Mouse (Mus musculus) gastrocnemius, postnatal 14 days (tissue): ENCODE data around the gene Lad1. TPM values are rescaled to one million over a fixed set of nuclear protein-coding genes. Genes with fewer than 3 reads are reported as not detected.

ENCODE experiments used
- DNase-seq: peaks from one replicate; pipeline ENCODE4 v3.0.0; 2021; ENCODE audit warnings: mixed read lengths
- intact Hi-C: fragments of 180-260 bp; cut with DNase I; formaldehyde crosslinking; loops from one replicate; pipeline ENCODE4 v1.15.1; 2025; ENCODE audit warnings: low total_unique reads
- total RNA-seq, 2 experiments: library from RNA; stranded (reverse); gene quantifications; 2 replicates each; pipeline ENCODE4 v1.2.3; 2021

Gene Lad1
- total RNA-seq, 2 experiments from 2014 or later, result 0.16 to 0.22 TPM

DNA sequence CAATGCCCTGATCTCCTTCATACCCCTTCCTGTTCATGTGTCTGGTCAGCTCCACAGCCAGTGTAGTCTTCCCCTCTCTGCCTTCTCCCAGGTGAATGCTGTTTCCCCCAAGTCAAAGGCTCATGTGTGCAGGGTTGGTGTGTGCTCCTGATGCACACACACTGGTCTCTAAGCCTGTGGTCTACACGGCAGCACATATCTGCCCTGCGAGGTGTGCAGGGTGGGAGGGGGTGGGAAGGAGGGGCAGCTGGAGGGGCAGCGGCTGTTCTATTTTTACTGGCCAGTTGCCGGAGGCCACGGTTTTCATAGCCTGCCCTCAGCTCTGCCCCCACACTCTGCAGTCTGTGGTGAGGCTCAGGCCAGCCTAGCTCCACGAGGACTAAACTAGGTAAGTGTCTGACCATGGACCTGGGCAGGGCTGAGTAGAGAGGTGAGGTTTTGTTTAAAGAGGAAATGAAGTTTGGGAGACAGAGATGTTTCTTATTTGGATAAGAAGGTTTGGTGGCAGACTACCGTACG lies 19.2 kb upstream of the Lad1 start:
- DNase-seq, result no peak
- intact Hi-C loops, result no loop called here

DNA sequence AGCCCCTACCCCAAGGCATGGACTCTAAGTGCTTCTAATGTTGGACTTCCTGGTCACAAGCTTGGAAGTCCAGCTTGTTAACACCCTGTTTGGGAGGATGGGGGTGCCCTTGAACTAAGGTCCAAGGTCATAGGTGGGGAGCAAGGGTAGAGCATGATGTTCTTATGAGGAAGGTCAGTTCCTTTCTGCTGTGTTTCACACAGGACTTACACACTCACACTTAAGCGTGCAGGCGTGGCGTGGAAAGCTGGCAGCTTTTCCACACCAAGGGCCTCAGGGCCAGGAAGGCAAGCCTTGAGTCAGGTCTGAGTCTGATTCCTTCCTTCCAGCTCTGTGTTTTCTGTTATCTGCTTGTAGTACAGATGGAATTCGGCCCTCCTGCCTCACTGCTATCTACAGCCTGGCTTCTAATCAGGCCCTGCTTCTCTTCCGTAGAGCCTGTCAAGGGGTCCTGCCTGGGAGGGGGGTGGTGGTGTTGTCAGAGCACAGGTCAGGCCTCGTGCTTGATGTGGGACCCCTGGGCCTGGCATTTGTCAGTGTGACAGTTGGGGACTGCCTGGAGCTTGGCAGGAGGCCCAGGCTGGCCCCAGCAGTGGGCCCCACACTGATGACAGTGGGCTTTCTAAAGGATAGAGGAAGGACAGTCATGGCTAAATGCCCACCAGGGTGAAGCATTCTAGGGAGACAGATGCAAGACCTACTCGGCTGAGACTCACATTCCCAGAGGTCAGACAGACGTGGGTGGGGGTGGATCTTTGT lies 18.0 kb upstream of the Lad1 start:
- intact Hi-C loops, result no loop called here

DNA sequence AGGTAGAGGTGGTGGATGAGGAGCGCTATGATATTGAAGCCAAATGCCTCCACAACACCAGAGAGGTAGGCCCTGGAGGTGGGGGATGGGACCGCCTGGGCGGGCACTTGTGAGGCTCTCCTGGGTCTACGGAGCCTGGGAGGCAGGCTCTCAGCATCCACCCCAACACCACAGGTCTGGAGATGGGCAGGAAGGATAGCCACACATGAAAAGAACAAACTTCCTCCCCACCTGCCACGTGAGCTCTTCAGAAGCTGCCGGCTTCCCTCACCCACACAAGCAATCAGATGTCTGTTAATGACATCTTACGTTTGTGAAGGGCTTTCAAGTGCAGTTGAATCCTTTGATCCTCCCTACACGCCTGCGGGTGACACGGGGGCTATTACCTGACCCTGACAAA lies 10.9 kb upstream of the Lad1 start:
- no peak for DNase-seq
- intact Hi-C loops, result no loop called here

More for the DNA sequence above, 18.0 kb upstream of the Lad1 start:
- no peak for DNase-seq

DNA sequence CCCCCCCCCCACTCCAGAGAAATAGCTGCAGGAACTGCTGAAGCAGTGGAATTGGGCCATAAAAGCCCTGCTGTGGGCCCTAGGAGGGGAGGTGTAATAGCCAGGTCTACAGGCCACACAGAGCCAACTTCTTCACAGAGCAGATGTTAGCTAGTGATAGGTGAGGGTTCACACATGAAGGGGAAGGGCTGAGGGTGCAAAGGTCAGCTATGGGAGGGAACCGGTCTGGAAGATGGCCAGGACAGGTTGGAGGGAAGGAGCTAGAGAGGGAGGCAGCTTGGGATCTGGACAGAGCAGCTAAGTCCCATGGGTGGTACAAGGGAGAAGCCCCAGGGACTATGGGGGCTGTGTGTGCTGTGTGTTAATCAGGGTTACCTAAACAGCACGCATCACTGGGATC lies 8.2 kb upstream of the Lad1 start:
- intact Hi-C loops, result no loop called here
- DNase-seq, result no peak

DNA sequence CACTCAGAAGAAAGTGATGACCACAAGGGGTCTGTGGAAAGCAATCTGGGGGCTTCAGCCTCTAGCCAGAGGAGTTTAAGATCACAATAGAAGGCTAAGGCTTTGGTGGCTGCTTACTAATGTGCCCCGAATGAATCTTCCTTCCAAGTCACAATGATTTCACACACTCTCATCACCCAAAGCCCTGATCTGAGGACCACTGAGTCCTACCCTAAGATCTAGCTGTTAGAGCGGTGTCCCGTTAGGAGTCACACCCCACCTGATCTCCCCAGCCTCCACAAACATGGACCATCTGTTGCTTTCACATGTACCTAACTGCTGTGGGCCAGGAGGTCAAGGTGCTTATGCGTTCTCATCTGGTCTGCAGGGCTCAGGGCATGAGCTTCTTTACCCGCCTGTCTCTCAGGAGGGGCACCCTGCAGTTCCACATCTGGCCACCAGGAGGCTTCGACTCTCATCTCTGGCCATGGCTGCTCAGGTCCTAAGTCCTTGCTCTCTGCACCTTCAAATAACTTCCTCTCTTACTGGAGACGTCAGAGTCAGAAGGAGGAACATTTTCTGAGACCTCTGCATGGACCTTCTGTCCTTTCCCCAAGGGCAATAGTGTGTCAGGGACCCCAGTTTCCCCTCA lies 7.3 kb upstream of the Lad1 start:
- DNase-seq, result peak; percentile 78
- intact Hi-C loops, result no loop called here

DNA sequence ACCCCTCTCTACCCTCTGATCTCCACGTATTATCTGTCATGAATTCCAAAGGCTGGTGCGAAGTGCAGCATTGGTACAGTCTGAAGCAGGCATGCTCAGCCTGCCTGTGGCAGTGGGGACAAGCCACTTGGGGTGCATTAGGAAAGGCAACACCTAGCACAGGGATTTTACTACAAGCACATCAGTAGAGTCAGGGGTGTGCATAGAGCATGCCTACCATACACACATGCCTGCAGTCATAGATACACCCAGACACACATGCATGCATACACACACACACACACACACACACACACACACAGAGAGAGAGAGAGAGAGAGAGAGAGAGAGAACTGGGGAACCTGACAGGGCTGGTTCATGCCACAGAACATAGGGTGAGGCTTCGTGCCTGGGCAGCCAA lies 6.2 kb upstream of the Lad1 start:
- intact Hi-C loops, result no loop called here
- DNase-seq, result no peak

DNA sequence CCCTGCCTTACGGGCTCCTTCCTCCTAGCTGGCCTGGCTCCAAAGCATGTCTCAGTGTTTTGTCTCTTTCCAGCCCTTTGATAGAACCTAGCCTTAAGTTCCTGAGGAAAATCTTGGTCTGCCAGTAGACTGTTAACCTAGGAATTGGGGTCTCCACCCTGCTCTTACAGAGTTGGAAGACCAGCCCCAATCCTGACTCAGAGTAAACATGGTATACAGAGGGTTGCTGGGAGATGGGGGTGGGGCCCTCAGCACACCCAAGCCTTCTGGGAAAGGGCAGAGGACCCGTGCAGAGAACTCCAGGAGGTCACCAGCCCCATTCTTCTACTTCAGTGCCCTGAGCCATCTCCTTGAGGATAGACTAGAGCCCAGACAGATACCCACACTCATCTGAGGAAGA lies 5.8 kb upstream of the Lad1 start:
- intact Hi-C loops, result no loop called here

DNA sequence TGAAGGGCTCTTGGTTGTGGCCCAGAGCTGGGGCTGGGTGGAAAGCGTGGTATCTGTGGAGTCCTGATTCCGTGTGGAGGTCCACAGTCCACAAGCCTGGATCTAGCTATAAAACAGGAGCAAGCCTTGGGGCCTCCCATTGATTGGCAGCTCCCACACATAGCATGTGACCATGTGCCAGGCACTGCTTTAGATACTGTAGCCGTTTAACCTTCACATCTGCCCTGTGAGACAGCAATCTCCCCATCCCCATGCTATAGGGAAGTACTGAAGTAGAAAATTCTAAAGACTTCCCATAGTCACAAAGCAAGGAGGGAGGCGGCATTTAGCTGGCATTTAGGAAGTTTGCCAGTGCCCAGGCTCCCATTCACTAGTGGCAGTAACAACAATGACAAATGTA lies 5.3 kb upstream of the Lad1 start:
- no peak for DNase-seq
- intact Hi-C loops, result no loop called here

More for the DNA sequence above, 5.8 kb upstream of the Lad1 start:
- no peak for DNase-seq

DNA sequence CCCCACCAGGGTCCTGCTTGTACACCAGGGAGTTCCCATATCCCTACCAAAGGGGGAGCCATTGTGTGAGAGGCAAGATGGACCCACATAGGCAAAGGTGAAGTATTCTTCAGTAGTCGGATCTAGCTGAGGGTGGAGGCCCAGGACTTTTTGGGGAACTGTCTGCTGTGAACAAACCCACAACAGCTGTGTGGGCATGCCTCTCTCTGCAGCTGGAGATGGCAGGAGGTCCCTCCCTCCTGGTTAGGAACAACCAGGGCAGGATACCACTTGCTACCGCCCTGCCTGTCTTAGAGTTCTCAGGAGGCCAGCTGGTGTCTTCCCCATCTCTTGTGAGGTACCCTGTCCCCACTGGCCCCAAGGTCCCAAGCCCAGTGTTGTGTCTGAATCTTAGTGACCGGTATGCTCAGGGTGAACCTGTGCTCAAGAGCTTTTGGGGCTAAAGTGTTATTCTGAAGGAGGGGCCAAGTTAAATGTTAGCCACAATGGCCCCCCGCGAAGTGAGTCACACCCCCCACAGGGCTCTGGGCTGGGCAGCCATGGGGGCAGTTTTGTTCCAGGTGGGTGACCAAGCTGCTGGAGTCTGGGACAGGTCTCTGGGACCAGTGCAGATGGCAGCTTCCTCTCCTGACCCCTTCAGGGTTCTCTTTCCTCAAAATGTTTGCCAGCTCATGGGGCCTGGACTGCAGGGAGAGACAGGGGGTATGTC lies 4.6 kb upstream of the Lad1 start:
- intact Hi-C loops, result no loop called here
- DNase-seq, result no peak

DNA sequence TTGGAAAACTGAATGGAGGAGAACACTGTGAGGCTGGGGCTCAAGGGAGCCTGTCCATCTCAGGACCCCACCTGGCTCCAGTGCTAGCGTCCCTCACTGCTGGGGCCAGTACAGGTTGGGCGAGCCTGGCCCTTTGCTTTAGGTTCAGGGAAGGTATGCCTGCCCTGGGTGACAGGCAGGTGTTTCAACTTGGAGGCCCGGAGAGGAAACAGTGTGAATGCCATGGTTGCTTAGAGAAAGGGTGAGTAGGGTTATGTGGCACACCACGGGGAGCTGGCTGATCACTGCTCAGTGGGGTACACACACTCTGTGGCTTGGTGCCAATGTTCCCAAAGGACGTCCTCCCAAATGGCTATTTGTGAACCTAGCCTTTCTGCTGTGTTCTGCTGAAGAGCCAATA lies 3.9 kb upstream of the Lad1 start:
- intact Hi-C loops, result no loop called here
- DNase-seq, result no peak

DNA sequence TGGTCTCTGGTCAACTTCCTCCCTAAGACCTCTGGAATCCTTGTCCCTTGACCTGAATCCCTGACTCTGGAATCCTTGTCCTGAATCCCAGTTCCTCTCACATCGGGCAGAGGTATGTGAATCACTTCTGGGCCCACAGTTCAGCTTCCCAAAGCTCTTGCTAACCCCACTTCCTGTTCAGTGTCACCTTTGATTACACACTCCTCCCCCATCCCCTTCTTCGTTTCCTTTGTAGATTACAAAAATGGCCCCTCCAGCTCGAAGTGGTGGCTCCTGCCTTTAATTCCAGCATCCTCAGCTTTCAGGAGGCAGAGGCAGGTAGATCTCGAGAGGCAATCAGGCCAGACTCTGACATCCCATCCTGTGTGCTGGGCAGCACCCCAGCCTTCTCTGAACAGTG lies 803 bp upstream of the Lad1 start:
- no peak for DNase-seq
- intact Hi-C loops, result no loop called here

DNA sequence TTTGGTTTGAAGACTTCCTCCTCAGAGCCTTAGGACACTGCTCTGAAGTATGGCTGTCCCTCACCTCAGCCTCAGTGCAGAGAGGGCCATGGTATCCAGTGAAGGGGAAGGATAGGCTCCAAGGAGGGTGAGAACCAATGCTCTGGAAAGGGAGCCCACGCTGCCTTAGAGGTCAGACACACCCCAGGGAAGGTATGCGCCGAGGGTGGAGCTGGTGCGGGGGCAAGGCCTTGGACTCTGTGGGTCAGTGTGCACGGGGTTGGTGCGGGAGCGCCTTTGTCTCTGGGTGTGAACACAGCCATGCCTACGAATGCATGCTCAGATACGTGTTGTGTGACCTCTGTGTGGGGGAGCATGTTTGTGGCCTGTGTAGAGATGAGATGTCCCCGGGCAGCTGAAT lies 1.7 kb downstream of the Lad1 start:
- DNase-seq, result no peak
- intact Hi-C loops, result no loop called here

DNA sequence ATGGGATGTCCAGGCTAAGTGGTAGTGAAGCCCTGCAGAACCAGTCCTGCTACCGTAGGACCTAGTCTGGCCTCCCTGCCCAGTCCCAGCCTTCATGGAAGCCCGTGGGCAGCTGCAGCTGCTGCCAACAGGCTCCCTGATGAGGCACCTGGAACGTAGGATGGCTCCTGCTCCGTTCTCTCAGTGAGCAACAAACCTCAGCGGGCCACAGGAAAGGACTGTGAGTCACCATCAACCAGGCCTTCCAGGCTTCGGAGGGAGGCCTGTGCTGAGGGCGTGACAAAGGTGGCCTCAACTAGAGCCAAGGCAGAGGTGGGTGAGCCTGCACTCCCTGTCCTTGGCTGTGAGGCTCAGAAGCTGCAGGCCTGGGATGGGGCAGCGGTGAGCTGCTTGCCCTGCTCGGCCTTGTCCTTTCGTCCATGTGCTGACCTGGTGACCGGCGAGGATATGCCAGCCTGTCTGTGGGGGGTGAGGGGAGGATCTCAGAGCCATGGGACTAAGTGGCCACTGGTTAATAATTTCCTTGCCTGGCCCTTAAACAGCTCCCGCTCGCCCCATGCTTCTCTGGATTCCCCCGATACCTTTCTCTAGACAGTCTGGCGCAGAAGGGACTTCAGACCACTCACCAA lies 2.5 kb downstream of the Lad1 start:
- DNase-seq, result no peak
- intact Hi-C loops, result no loop called here

DNA sequence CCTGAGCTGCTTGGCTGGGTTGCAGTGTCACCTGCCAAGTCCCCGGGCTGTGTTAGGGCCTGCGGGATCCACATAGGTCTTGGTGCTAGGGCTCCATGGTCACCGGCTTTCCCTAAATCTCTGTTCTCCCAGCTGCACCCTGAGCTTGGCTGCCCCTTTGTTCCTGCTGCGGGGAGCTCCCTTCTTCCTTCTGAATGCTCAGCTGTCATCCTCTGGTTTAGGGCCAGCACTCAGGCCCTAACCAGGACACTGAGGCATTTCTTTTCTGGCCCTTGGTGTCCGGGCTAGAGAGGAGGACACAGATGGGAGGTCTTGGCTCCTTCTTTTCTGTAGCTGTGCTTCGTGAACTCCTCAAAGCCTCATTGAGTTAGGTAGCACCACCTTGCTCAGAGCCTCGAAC lies 3.4 kb downstream of the Lad1 start:
- intact Hi-C loops, result no loop called here
- no peak for DNase-seq

DNA sequence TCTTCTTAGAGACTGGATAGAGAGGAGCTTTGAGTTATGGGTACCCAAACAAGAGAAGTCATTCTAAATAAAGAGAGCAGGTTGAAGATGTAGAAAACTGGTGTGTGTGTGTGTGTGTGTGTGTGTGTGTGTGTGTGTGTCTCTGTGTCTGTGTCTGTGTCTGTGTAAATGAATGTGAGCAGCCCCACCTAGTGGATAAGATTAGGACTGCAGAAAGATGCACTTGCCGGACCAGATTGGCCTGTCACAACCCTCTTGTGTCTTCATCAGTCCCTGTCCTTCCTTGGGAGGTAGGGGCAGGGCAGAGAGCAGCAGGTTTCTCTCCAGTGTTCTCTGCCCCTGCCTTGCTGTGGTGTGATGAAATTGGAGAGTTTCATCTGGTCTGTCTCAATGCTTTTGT lies 10.5 kb downstream of the Lad1 start:
- no peak for DNase-seq
- intact Hi-C loops, result no loop called here

DNA sequence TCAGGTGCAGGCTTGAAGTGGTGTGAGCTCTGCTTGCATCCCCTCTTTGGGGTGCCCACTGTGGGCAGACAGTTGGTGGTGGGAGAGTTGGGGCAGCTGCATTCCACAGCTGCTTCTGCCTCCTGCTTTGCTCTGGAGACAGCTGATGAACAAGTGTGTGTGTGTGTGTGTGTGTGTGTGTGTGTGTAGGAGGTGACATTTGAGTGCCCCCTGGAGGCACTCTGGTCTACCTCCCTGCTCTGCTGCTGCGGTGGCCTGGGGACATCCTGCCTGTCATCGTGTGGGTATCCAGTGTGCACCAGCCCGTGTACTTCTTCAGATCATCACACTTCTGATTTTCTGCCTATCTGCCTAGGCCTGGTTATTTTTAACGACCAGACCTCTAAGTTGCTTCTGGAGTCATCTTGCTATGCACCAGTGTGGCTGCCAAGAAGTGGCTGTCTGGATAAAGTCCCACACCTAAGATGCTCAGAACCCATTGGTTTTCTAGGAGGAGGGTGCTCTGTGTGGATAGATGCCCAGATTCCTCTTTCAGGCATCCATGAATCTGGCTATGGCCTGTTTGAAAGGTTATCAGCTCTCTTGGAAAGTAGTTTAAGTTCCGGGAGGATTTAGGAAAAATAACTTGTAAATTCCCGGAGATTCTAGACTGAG lies 15.9 kb downstream of the Lad1 start:
- intact Hi-C loops, result no loop called here
- no peak for DNase-seq

DNA sequence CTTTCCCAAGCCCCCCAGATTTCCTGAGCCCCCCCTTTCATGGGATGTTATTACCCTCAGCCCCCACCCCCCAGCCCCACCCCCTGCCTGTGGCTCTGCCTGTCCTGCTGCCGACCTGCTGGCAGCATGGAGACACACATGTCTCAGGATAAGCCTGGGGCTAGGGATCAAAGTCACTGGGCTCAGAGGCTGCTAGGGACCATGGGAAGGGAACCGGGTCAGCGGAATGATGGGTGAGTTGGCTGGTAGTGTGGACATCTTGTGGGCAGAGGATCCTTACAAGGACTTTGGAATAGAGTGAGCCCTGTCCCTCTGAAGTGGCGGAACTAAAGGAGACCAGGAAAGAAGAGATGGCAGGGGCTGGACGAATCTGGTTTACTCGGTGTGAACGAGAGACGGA lies 16.6 kb downstream of the Lad1 start:
- intact Hi-C loops, result no loop called here
- DNase-seq, result no peak

DNA sequence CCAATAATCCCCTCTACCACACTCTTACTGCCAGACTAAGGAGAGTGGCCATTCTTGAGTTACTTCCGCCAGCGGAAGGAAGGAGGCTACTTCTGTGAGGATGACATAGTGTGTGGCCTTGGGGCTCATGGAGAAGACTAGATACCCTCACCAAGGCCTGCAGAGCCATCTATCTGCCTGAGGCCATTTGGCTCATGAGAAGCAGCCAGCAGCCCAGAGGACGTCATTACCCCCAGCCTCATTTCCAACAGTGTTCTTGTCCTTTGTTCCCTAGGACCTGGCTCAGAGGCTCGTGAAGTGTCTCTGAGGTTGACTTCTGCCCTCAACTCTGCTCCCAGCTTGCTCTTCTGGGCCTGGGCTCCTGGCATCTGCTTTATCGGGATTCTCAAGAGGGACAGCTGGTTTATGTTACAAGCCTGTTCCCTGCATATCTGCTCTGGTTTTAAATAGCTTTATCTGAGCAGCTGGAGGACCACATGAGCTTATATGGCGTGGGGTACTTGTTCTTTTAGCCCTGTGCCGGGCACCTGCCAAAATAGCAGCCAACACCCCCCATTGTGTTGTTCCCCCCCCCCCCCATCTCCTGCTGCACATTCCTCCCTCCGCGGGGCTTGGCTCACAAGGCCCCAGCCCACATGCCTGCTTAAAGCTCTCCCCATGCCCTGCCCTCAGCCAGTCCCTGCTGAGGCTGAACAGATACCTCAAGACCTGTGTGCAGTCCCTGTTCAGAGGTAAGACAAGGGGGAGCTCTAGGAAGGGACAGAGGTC lies 17.5 kb downstream of the Lad1 start, which contains the start of gene Tnnt2:
Gene Tnnt2 (plus strand): TSS at position 639 of the 768 bp plus-strand sequence.
- intact Hi-C loops, result no loop called here
- no peak for DNase-seq

DNA sequence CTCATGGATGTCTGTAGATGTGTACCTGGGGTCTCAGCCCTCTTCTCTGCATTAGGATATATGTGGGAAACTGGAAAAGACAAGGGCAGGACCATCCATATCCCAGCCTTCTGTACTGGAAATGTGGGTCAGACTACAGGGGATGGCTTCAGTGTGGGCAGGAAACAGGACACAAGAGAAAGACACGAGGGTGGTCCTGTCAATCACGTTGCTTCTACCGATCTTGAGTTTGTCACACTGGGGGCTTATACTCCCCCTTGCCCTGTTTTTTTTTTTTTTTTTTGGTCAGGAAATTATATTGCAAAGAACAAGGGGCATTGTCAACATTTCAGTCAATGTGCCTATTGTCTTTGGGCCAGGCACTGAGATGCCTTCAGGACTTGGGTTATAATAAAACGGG lies 20.2 kb downstream of the Lad1 start:
- DNase-seq, result no peak
- intact Hi-C loops, result no loop called here
